Mouse (Mus musculus) CD4-positive naive resting alpha-beta T cell, adult 76 days (primary cell): ENCODE results near the gene Wfdc3. TPM values are rescaled to one million over a fixed set of nuclear protein-coding genes. Genes with fewer than 3 reads are reported as not detected.

Experiments used
- total RNA-seq: library from RNA; stranded (reverse); gene quantifications from one replicate; pipeline ENCODE4 v1.2.4, GENCODE M21; 2023

The Wfdc3 gene
- total RNA-seq: not detected

DNA sequence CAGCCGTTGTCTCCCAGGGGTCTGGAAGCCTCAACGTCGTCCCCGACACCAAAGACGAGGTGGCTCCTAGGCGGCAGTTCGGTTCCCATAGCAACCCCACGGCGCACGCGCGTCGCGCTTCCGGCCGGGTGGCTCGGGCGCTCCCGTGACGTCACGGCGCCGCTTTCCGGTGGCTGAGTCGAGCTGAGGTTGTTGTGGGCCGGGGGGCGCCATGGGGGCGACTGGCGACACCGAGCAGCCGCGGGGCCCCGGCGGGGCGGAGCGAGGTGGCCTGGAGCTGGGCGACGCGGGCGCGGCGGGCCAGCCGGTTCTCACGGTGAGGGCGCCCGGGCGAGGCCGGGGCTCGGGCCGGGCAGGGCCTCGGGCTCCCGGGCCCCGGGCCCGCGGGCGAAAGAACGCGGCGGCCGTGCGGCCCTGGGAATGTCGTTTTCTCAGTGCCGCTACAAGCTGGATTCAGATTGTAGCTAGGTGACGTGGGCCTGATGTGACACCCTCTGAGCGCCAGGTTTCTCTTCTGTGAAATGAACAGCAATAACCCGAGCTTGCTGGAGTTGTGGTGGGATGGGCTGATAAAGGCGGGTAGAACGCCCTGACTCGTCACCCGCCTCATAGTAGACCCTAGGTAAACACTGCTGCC, at the start of gene Wfdc3, which contains the start of gene Dnttip1:
Gene Wfdc3 (minus strand): TSS at position 89 of the 637 bp plus-strand sequence.
Gene Dnttip1 (plus strand): TSS at position 141 of the 637 bp plus-strand sequence.

DNA sequence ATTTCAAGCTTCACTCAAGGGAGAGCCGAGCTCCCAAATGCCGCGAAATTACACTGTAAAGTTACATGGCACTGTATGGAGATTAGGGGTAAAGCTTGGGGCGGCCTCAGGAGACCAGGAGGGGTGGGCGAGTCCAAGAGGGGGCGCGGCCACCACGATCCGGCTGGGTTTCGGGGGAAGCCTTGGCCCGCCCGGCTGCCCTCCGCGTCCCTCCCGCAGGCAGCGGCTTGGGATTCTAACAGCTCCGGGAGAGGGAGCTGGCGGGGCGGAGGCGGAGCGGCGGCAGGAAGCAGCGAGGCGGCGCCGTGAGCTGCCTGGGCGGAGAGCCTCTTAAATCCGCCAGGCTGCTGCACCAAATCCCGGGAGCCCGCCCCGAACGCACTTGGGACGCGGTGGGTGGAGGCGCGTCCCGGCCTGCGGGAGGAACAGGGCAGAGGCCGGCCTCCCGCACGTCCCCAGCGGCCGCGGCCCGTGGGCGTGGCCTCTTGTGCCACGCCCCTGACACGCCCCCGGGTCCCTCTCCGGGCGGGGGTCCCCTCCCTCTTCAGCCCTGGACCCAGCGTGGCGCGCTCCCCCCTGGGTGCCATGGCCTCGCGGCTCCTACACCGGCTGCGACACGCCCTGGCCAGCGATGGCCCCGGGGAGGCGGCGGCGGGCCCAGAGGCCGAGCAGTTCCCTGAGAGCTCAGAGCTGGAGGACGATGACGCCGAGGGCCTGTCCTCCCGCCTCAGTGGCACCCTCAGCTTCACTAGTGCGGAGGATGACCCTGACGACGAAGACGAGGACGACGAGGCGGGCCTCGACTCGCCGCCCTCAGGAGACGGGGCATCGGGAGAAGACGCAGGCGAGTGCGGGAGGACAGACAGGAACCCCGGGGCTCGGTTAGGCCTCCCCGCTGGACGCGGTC, 40.0 kb upstream of the Wfdc3 start, which contains the start of gene Snx21:
Gene Snx21 (plus strand): TSS at position 343 of the 907 bp plus-strand sequence.

DNA sequence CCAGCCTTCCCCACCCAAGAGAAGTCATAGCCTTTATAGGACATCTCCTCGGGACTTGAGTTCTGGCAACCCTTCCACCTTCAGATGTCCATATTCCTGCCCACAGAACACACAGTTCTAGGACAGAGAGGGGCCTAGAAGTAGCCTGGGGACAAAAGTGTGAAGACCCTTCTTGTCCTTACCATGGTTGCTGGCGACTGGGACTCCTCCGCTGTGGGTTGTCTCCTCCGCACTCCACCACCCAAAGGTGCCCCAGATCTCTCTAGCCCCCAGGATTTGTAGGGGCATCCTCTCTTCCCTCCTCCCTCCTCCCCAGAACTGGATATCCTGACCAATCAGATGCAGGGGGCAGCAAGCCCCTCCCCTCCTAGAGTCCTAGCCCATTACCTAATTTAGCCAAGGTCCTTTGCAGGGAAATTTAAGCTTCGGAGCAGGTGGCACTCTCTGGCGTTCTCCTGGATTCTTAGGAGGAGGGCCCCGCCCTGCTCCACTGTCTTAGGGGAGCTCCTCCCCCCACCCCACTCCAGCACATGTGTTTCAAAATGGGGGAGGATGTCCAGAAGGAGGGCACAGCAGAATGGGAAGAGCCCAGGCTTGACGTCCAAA, 33.9 kb upstream of the Wfdc3 start, which contains the start of gene Tnnc2:
Gene Tnnc2 (minus strand): TSS at position 487 of the 606 bp plus-strand sequence.

DNA sequence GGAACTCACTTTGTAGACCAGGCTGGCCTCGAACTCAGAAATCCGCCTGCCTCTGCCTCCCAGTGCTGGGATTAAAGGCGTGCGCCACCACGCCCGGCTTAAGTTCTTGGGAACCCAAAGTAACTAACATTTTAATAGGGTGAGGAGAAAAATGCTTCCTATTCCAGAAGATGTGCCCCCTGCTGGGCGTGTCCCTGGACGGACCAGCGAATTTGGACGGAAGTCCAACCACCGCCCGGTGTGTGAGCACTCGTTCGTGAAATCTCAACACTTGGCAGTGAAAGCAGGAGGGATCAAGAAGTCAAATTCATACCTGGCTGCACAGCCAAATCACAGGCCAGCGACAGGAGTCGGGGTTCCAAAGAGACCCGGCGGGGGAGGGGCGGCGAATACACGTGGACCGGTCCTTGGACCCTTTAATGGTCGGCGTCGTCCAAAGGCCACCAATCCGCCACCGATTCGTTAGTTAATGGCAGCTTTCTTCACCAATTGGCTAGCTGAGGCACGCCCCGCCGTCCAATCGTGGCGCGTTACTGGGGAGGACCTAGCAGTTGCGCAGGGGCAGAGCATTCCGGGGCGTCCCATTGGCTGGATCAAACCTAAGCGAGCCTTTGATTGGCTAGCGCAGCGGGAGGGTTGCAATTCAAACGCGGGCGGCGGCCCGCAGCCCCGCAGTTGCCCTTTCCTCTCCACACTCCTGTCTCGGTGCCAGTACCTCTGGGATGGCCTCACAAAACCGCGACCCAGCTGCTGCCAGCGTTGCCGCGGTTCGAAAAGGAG, 23.7 kb upstream of the Wfdc3 start, which contains the start of gene Ube2c:
Gene Ube2c (plus strand): TSS at position 641 of the 780 bp plus-strand sequence.

DNA sequence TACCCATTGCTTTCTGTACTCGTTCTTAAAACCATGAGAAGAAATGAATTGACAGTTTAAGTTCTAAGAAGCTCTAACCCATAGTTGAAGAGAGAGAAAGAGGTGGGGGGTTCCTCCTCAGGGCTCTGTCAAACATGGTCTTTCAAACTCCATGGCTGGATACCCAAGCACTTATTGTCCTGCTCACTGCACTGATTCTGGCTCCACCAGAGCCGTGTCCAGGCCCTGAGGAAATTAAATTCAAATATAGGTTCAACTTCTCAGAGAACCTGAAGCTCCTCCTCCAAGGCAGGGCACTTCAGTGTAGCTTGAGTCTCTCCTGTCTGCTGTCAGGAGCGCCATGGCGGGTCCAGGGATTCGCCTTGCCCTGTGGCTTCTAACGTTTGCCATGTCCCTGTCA, 30.7 kb downstream of the Wfdc3 start, which contains the start of gene Spint5:
Gene Spint5 (plus strand): TSS at position 301 of the 400 bp plus-strand sequence.

DNA sequence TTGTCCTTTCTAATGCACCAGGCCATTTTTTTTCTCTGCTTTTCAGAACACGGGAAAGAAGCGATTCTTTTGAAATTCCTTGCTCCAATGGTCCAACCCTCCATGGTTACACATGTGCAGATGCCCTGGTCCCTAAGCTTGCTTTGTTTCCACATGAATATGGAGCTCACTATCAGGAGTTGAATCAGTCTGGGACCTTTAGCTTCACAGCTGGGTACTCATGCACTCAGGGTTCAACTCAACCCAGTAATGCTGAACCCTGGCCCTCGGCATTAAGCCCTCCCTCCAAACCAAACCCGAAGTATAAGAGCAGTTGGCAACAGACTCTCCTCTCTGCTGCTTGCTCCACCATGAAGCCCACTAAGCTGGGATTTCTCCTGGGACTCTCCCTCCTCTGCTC, 47.5 kb downstream of the Wfdc3 start, which contains the start of gene Spint4:
Gene Spint4 (plus strand): TSS at position 301 of the 400 bp plus-strand sequence.

DNA sequence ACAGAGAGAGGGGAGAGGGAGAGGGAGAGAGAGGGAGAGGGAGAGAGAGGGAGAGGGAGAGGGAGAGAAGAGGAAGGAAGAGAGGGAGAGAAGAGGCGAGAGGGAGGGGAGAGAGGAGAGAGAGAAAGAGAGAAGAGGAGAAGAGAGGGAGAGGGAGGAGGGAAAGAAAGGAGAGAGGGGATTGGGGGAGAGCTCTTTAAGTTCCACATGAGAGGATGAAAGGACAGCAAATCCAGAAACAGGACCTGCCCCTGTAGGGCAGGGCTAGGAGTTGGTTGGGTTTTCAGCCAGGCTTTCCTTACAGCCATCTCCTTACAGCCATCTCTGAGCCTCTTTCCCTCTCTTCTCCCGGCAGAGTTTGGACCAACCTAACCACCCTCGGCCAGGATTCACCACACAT, 60.9 kb downstream of the Wfdc3 start, which contains the start of gene Wfdc13:
Gene Wfdc13 (plus strand): TSS at position 301 of the 400 bp plus-strand sequence.

Other genes starting within 250 kb of the Wfdc3 start
- 67.9 TPM for gene Pigt, start 248.4 kb downstream of the Wfdc3 start, total RNA-seq
- not detected for gene Wfdc2, start 183.5 kb downstream of the Wfdc3 start, total RNA-seq
- gene Spint3, start 172.5 kb downstream of the Wfdc3 start, total RNA-seq: not detected
- gene Wfdc6a, start 160.5 kb downstream of the Wfdc3 start, total RNA-seq: not detected
- gene Eppin, start 152.3 kb downstream of the Wfdc3 start, total RNA-seq: not detected
- not detected for gene Wfdc6b, start 132.4 kb downstream of the Wfdc3 start, total RNA-seq
- not detected for gene Wfdc8, start 132.3 kb downstream of the Wfdc3 start, total RNA-seq
- not detected for gene Wfdc16, start 107.1 kb downstream of the Wfdc3 start, total RNA-seq
- gene Wfdc10, start 89.9 kb downstream of the Wfdc3 start, total RNA-seq: not detected
- gene Wfdc9, start 89.3 kb downstream of the Wfdc3 start, total RNA-seq: not detected
- gene Wfdc11, start 71.8 kb downstream of the Wfdc3 start, total RNA-seq: not detected
- not detected for gene Wfdc13, start 60.8 kb downstream of the Wfdc3 start, total RNA-seq
- not detected for gene Spint4, start 47.4 kb downstream of the Wfdc3 start, total RNA-seq
- gene Spint5, start 30.6 kb downstream of the Wfdc3 start, total RNA-seq: not detected
- 49.4 TPM for gene Dnttip1, start 52 bp upstream of the Wfdc3 start, total RNA-seq
- gene Ube2c, start 24.0 kb upstream of the Wfdc3 start, total RNA-seq: 2.8 TPM
- gene Tnnc2, start 34.0 kb upstream of the Wfdc3 start, total RNA-seq: 1.2 TPM
- gene Snx21, start 39.9 kb upstream of the Wfdc3 start, total RNA-seq: 0.35 TPM
- 33.9 TPM for gene Acot8, start 59.0 kb upstream of the Wfdc3 start, total RNA-seq
- gene Zswim3, start 59.2 kb upstream of the Wfdc3 start, total RNA-seq: 2.2 TPM
- gene Zswim1, start 76.8 kb upstream of the Wfdc3 start, total RNA-seq: 10.8 TPM
- not detected for gene Spata25, start 82.6 kb upstream of the Wfdc3 start, total RNA-seq
- 103 TPM for gene Ctsa, start 86.9 kb upstream of the Wfdc3 start, total RNA-seq
- 0.59 TPM for gene Neurl2, start 87.5 kb upstream of the Wfdc3 start, total RNA-seq
- gene Pltp, start 111.8 kb upstream of the Wfdc3 start, total RNA-seq: 2.6 TPM
- 144 TPM for gene Pcif1, start 133.4 kb upstream of the Wfdc3 start, total RNA-seq
- gene Zfp335, start 165.8 kb upstream of the Wfdc3 start, total RNA-seq: 53.7 TPM
- 1.6 TPM for gene Mmp9, start 194.8 kb upstream of the Wfdc3 start, total RNA-seq
- not detected for gene Slc12a5, start 214.9 kb upstream of the Wfdc3 start, total RNA-seq